Mouse (Mus musculus) brain, embryonic 14.5 days (tissue): Measurements from ENCODE around the gene Fam151a.

Experiments used
- CTCF ChIP-seq: fragments of 200-500 bp; IDR thresholded peaks from 2 replicates; pipeline ENCODE4 v1.5.1; 2012; ENCODE audit warnings: inconsistent platforms, mild to moderate bottlenecking, moderate library complexity, borderline replicate concordance; ENCODE audit not compliant: insufficient read depth, insufficient read length; ENCODE audit errors: extremely low read depth
- POLR2A ChIP-seq: fragments of 200-500 bp; IDR thresholded peaks from 2 replicates; pipeline ENCODE4 v1.6.1; 2012; ENCODE audit warnings: mild to moderate bottlenecking, inconsistent platforms, borderline replicate concordance; ENCODE audit not compliant: poor library complexity, insufficient read depth, insufficient read length, severe bottlenecking; ENCODE audit errors: extremely low read depth

- TF ChIP-seq POLR2A (no peak), CTCF (no peak)
Measured at GRCm38 (mm10) chr4:106747001-106747580, 13.4 kb downstream of the Fam151a start.
